Mouse (Mus musculus): ENCODE data around the gene Rps10. TPM values are rescaled to one million over a fixed set of nuclear protein-coding genes. Genes with fewer than 3 reads are reported as not detected.
A peak's percentile ranks its signal among the peaks of the same experiment; 100 is the strongest.

Rps10 gene
- polyA plus RNA-seq, 1 experiment from 2014 or later = 483 TPM

DNA sequence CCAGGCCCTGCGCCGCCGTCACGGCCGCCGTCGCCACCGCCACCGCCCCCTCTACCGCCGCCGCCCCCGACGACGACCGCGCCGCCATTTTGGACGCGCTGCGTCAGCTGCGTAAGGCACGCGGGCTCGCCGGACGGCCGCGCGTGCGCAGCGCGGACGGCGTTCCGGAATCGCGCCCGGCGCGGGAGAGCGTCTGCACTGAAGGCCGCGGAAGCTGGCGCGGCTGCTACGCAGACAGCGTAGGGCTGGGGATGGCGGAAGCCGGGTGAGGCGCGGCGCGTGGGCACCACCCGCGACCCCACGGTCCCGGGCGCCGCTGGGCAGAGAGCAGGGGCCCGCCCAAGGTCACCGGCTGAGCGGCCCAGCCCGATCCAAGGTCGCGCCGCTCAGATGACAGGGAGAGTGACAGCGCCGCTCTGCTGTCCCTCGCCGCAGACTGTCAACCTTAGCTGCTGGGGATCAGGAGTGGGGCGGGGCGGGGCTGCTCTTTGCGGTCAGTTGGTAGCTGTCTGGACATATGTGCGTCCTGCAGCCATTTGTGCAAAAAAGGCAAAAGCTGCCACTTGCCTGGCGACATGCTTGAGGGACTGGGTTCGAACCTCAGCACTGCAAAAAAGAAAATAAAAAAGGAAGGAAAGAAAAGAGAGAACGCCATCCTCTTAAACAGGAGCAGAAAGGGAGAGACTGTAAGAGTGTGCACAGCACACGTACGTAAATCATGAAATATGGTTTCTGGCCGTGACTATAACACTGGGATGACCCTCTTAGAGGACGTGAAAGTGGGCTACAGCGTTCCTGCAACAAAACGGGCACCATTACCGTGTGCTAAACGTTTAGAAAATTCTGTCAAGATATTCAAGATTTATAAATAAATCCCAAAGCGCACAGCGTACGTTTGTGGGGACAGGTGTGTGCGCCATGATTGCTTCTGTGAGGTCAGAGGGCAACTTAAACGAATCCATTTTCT lies 12.8 kb downstream of the Rps10 start, which contains the start of gene Nudt3:
Gene Nudt3 (minus strand): TSS at position 136 of the 967 bp plus-strand sequence.
- no peaks in the 10 kb centered on the region for H3K27me3 ChIP-seq (replicated peaks)
- H3K9ac ChIP-seq (replicated peaks) = peak within 1 kb of the TSS; percentile 99
- H3K36me3 ChIP-seq = no peaks in the 10 kb centered on the region; the same call in 1 of the 2 replicates
- H3K4me2 ChIP-seq = peak within 1 kb of the TSS; percentile 78
- peak within 1 kb of the TSS; percentile 99 for H3K27ac ChIP-seq (replicated peaks)
- peaks cover 41% of the 10 kb centered on the region for H3K4me1 ChIP-seq
- H3K9me3 ChIP-seq (replicated peaks) = no peaks in the 10 kb centered on the region
- ATAC-seq (ENCODE audit: low FRiP score) = peak; percentile 91
- peak within 1 kb of the TSS; percentile 82 for H3K4me3 ChIP-seq (replicated peaks)
- 7% methylated on average over 90 of the region's 91 CpGs for WGBS

DNA sequence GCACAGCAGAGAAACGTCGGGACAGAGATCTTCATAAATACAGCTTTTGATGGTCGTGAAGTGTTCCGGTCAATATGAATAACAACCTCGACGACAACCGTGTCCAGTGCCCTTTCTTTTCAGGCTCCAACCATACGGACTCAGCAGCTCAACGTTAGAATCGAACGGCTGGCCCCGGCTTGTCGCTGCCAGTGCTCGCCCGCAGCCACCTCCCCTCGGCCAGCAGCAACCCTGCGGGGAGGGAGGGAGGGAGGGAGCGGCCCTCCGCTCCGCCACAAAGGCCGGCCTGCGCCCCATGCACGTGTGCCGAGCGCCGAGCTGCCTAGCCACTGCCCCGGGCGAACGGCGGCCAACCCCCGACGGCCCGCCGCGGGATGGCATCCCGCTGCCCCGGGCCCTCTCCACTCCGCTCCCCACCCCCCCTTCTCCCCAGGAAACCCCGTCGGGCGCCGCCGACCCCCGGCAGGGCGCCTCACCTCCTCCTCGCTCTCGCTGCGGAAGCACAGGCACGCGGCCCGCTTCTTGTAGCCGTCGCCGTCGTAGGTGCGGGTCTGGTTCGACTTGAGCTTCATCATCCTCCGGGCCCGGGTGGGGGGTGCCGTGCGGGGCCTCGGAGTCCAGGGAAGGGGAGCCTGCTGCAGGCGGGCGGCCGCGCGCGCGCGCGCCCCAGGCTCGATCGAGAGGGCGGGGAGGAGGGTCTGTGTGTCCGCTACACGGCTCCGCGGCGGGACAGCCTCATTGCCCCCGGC lies 13.7 kb downstream of the Rps10 start:
- peak; percentile 55 for ATAC-seq (ENCODE audit: low FRiP score)

DNA sequence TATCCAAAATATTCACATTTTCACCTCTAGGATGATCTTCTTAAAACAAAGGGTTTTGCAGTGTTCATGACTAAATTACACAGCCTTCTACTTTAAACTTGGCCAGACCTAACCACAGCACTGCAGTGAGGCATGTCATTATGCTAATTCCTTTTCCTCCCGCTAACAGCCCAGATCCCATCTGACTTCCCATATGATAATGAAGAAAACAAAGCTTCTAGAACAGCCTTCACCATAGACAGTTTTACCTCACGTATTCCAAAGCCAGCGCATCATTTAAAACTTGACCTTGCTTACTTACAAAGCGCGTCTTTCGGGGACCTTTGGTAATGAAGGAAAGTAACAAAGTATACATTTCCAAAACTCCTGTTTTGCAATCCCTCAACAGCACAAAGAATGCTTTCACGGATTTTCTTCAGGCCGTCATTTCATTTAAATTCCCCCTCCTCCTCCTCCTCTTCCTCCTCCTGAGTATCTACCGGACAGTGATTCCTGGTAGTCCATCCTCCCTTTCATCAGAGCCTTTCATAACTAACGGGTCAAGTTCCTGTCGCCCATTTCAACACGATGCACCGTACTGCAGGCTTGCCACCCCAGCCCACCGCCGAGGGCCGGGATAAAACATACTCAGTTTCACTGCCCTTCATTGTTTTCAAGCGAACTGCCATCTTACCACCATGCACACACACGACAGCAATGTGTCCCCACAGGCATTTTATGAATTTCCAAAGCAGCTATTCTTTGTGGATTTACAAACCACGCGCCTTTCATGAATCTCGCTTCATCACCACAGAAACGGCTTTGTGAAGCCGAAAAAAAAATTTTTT lies 14.6 kb downstream of the Rps10 start:
- Histone ChIP-seq H3K27me3 (replicated peaks) (no peaks in the 10 kb centered on the region), H3K27ac (replicated peaks) (peak overlapping the region; percentile 99), H3K4me1 (peaks cover 43% of the 10 kb centered on the region), H3K4me3 (replicated peaks) (peak overlapping the region; percentile 82), H3K9me3 (replicated peaks) (no peaks in the 10 kb centered on the region), H3K9ac (replicated peaks) (peak overlapping the region; percentile 99), H3K4me2 (peak overlapping the region; percentile 78), H3K36me3 (peaks cover 6% of the 10 kb centered on the region; the same call in 1 of the 2 replicates)
- ATAC-seq (ENCODE audit: low FRiP score) = no peak
- 2% methylated on average over 23 of the region's 23 CpGs for WGBS

More for the DNA sequence above, 13.7 kb downstream of the Rps10 start:
- H3K4me3 ChIP-seq (replicated peaks) = peak overlapping the region; percentile 82
- peaks cover 43% of the 10 kb centered on the region for H3K4me1 ChIP-seq
- H3K9ac ChIP-seq (replicated peaks) = peak overlapping the region; percentile 99
- under 1% methylated on average over 80 of the region's 80 CpGs for WGBS
- H3K27me3 ChIP-seq (replicated peaks) = no peaks in the 10 kb centered on the region
- peak overlapping the region; percentile 78 for H3K4me2 ChIP-seq
- H3K36me3 ChIP-seq = peaks cover 2% of the 10 kb centered on the region; the same call in 1 of the 2 replicates
- peak overlapping the region; percentile 99 for H3K27ac ChIP-seq (replicated peaks)
- H3K9me3 ChIP-seq (replicated peaks) = no peaks in the 10 kb centered on the region

DNA sequence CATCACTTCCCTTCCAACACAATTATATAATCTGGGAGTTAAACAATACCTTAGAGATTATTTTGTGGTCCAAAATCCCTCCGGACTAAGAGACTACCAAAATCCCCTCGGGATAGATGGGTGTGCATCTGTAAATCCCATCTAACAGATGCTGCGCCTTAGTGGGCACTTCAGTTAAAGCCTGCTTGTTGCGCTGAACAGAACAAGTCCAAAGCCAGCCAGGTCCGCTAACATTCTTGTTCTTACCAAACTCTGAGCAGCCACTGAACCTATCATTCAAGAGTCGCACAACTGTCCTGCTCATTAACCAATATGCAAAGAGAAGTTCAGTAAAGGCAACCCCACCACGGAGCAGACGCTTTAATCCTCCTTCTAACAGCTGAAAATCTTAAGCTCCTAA lies 15.3 kb downstream of the Rps10 start:
- H3K27ac ChIP-seq (replicated peaks) = peak overlapping the region; percentile 99
- peaks cover 8% of the 10 kb centered on the region; the same call in 1 of the 2 replicates for H3K36me3 ChIP-seq
- 26% methylated on average over 8 of the region's 8 CpGs for WGBS
- peaks cover 43% of the 10 kb centered on the region for H3K4me1 ChIP-seq
- ATAC-seq (ENCODE audit: low FRiP score) = no peak
- no peaks in the 10 kb centered on the region for H3K27me3 ChIP-seq (replicated peaks)
- H3K4me2 ChIP-seq = peak overlapping the region; percentile 78
- H3K9me3 ChIP-seq (replicated peaks) = no peaks in the 10 kb centered on the region
- peak overlapping the region; percentile 99 for H3K9ac ChIP-seq (replicated peaks)
- peak overlapping the region; percentile 82 for H3K4me3 ChIP-seq (replicated peaks)

DNA sequence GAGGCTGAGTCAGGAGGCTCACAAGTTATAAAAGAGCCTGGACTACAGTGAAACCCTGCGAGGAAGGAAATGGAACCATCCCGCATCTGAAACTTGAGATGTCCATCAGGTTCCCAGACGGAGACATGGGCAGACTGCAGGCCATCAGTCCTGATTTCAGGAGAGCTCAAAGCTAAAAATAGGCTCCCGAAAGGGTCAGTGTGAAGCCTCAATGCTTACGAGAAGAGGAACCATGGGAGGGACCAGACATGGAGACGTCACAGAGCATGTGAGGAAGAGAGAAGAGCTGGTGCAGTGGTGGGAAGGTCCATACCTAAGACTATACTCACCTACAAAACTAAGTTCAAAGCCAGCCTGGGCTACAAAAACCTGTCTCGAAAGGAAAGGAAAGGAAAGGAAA lies 21.1 kb downstream of the Rps10 start:
- Histone ChIP-seq H3K9ac (replicated peaks) (no peak overlapping the region), H3K4me3 (replicated peaks) (no peak overlapping the region), H3K9me3 (replicated peaks) (no peaks in the 10 kb centered on the region), H3K27me3 (replicated peaks) (no peaks in the 10 kb centered on the region), H3K36me3 (peaks cover 8% of the 10 kb centered on the region; the same call in 1 of the 2 replicates), H3K4me1 (peaks cover 61% of the 10 kb centered on the region), H3K4me2 (no peak overlapping the region), H3K27ac (replicated peaks) (no peak overlapping the region)
- 87% methylated on average over 7 of the region's 7 CpGs for WGBS
- no peak for ATAC-seq (ENCODE audit: low FRiP score)

DNA sequence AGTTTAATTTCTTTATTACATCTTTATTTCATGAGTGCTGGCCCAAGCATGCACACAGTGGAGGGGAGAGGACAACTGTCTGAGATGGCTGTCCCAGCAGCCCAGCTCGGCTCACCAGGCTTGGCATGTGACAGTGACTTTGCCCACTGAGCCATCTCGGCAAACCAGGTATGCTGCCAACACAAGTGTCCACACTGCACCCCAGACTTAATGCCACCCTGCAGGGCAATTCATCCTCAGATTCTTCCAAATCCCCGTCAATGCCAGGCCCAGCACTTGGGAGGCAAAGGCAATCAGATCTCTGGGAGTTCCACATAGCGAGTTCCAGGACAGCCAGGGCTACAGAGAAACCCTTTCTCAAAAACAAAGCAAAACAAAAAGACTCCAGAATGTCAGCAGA lies 23.5 kb downstream of the Rps10 start:
- WGBS = 61% methylated on average over 4 of the region's 4 CpGs
- no peak overlapping the region for H3K4me2 ChIP-seq
- H3K36me3 ChIP-seq = peaks cover 11% of the 10 kb centered on the region; the same call in 1 of the 2 replicates
- no peak for ATAC-seq (ENCODE audit: low FRiP score)
- H3K4me3 ChIP-seq (replicated peaks) = no peak overlapping the region
- no peak overlapping the region; the same call in 1 of the 2 replicates for H3K27ac ChIP-seq (replicated peaks)
- H3K9me3 ChIP-seq (replicated peaks) = no peaks in the 10 kb centered on the region
- H3K9ac ChIP-seq (replicated peaks) = no peak overlapping the region
- H3K4me1 ChIP-seq = peaks cover 52% of the 10 kb centered on the region
- H3K27me3 ChIP-seq (replicated peaks) = no peaks in the 10 kb centered on the region

DNA sequence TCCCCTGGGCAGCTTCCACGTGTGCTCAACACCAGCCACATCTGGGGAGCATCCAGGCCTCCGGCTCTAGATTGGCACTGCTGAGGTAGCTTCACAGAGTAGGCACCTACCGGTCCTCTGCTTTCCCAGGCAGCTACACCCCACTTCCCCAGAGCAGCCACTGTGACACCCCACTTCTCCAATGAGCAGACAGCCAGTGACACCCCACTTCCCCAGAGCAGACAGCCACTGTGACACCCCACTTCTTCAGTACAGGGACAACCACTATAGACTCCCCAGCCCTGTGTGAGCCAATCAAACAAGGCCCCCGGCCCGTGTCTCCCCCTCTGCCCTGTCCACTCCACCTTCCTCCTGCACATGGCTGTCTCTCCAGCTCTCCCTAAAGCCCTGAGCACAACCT lies 24.5 kb downstream of the Rps10 start:
- 81% methylated on average over 5 of the region's 5 CpGs for WGBS
- Histone ChIP-seq H3K9ac (replicated peaks) (no peak overlapping the region), H3K27ac (replicated peaks) (0 out of 2 replicates have a peak overlapping the region, but pooled peaks have one; percentile 4), H3K27me3 (replicated peaks) (no peaks in the 10 kb centered on the region), H3K9me3 (replicated peaks) (no peaks in the 10 kb centered on the region), H3K36me3 (peaks cover 7% of the 10 kb centered on the region; the same call in 1 of the 2 replicates), H3K4me1 (peaks cover 52% of the 10 kb centered on the region), H3K4me3 (replicated peaks) (no peak overlapping the region), H3K4me2 (no peak overlapping the region; the same call in 1 of the 2 replicates)
- no peak for ATAC-seq (ENCODE audit: low FRiP score)

DNA sequence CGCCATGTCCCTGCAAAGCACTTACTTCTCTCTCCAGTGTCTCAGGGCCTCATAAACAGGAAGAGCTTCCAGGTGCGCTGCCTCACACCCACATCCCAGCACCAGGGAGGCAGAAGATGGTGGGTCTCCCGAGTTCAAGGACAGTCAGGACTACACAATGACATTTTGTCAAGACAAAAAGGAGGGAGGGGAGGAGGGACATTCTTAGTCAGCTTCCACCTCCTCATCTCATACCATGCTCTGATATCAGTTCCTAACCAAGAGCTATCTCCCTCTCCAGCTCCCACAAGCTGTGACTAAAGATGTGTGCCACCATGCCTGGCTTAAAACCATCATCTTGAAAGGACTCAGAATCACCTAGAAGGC lies 25.0 kb downstream of the Rps10 start:
- Histone ChIP-seq H3K27ac (replicated peaks) (peak overlapping the region; percentile 4; the same call in 1 of the 2 replicates), H3K4me1 (peaks cover 56% of the 10 kb centered on the region), H3K9ac (replicated peaks) (no peak overlapping the region)

DNA sequence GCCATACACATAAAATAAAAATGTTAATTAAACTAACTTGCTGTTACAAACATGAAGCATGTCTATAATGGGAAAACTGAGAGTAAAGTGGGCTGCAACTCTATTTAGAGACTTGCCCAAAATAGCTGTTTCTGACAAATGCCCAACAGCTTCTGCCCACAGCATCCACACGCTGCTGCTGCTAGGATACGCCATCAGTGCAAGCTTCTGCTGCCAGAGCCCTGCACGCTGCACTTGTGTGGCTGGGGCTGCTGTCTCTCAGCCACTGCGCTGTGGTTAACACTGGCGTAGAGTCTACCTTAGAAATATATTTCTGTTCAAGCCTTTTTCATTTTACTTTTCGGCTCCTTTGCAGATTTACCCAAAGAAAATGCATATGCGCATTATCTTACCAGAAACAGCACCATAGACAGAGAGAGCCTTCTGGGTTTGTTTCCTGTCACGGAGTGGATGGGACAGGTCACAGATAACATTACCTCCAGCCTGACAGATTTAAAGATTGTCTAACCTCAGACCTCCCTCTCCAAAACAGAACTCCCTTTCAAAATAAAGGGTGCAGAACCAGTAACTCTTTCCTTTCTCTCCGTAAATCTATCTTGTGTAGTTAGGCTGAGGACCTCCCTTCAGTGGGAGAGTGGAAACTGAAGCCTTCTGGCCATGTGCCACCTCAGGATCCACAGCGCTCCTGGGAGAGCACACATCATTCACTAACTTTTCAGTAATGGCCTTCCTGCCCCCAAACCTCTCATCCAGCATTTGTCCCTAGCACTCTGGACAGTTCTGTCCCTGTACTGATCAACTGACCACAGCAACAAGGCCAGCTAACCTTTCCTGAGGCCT lies 25.6 kb downstream of the Rps10 start:
- no peak for ATAC-seq (ENCODE audit: low FRiP score)
- H3K9ac ChIP-seq (replicated peaks) = no peak overlapping the region; the same call in 1 of the 2 replicates
- no peaks in the 10 kb centered on the region for H3K27me3 ChIP-seq (replicated peaks)
- H3K4me1 ChIP-seq = peaks cover 60% of the 10 kb centered on the region
- WGBS = 65% methylated on average over 10 of the region's 10 CpGs
- peak overlapping the region; percentile 51 for H3K27ac ChIP-seq (replicated peaks)
- peaks cover 4% of the 10 kb centered on the region; the same call in 1 of the 2 replicates for H3K36me3 ChIP-seq
- H3K9me3 ChIP-seq (replicated peaks) = no peaks in the 10 kb centered on the region
- H3K4me2 ChIP-seq = no peak overlapping the region
- no peak overlapping the region for H3K4me3 ChIP-seq (replicated peaks)

More for the DNA sequence above, 25.0 kb downstream of the Rps10 start:
- no peak overlapping the region for H3K4me3 ChIP-seq (replicated peaks)
- H3K27me3 ChIP-seq (replicated peaks) = no peaks in the 10 kb centered on the region
- no peak for ATAC-seq (ENCODE audit: low FRiP score)
- no peaks in the 10 kb centered on the region for H3K9me3 ChIP-seq (replicated peaks)
- peaks cover 5% of the 10 kb centered on the region; the same call in 1 of the 2 replicates for H3K36me3 ChIP-seq
- 65% methylated on average over 3 of the region's 3 CpGs for WGBS
- H3K4me2 ChIP-seq = no peak overlapping the region; the same call in 1 of the 2 replicates

DNA sequence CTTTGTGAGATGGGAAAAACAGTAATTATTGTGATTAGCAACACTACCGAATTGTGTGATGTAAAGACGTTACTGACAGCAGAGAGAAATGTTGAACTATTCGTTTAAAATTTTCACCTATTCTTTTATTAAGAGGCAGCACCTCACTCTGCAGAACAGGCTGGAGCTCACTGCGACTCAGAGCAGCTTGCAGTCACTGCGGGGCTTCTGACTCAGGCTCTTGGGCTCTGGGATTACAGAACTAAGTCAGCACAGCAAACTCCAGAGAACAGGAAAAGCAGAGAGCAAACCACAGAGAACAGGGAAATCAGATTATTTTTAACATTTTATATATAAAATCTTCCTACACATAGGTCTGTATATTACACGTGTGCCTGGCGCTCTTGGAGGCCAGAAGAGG lies 26.9 kb downstream of the Rps10 start:
- Histone ChIP-seq H3K27ac (replicated peaks) (no peak overlapping the region; the same call in 1 of the 2 replicates), H3K4me1 (peaks cover 65% of the 10 kb centered on the region), H3K9me3 (replicated peaks) (no peaks in the 10 kb centered on the region), H3K9ac (replicated peaks) (no peak overlapping the region), H3K4me2 (no peak overlapping the region), H3K4me3 (replicated peaks) (no peak overlapping the region), H3K27me3 (replicated peaks) (no peaks in the 10 kb centered on the region), H3K36me3 (peaks cover 4% of the 10 kb centered on the region; the same call in 1 of the 2 replicates)
- 86% methylated on average over 7 of the region's 7 CpGs for WGBS
- ATAC-seq (ENCODE audit: low FRiP score) = no peak
